Mouse (Mus musculus): ENCODE measurements around the gene Syt8. TPM values are rescaled to one million over a fixed set of nuclear protein-coding genes. Genes with fewer than 3 reads are reported as not detected.
"Not testable (repeated sequence)": the region's sequence is repeated elsewhere in the genome, so short reads cannot be mapped to it uniquely, and the experiment has no call there.

Syt8 gene
- not detected for total RNA-seq (2021)
- long read RNA-seq, experiment 1, result 0 reads
- long read RNA-seq, experiment 2, result 0 reads

GRCm38 (mm10) chr7:142434137-142434865, at the start of gene Syt8:
TSS of gene Syt8 (plus strand) at chr7:142434850.
- DNase-seq, result no peak

DNA sequence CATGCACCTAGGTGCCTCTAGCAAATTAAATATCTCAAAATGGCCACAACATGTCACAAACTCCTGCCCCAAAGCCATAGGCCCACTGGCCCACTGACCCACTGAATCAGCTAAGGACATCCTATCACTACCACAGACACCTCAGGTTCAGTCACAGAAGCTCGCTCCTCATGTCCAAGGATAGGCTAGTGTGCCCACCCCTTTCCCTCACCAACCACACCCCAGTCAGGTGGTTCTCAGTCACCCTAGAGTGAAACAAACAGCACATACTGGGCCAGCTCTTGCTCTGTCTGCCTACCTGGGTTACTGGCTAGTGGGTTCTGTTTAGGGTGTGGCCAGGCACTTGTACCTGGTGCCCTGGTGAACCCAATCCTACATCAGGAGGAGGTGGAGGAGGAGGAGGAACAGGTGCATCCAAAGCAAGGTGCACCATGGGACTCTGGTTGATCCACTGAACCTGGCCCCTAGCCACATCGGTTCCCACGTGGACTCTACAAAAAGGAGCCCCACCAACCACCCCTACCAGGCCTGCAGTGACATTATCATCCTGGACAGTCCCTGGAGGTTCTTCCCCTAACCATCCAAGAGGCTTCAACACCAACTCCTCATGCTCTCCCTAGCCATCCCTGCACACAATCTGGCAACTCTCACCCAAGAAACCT, 48.8 kb upstream of the Syt8 start:
- DNase-seq, result no peak

- peak; percentile 67 to 75 for DNase-seq
Measured at GRCm38 (mm10) chr7:142386621-142387201, 47.9 kb upstream of the Syt8 start.

DNA sequence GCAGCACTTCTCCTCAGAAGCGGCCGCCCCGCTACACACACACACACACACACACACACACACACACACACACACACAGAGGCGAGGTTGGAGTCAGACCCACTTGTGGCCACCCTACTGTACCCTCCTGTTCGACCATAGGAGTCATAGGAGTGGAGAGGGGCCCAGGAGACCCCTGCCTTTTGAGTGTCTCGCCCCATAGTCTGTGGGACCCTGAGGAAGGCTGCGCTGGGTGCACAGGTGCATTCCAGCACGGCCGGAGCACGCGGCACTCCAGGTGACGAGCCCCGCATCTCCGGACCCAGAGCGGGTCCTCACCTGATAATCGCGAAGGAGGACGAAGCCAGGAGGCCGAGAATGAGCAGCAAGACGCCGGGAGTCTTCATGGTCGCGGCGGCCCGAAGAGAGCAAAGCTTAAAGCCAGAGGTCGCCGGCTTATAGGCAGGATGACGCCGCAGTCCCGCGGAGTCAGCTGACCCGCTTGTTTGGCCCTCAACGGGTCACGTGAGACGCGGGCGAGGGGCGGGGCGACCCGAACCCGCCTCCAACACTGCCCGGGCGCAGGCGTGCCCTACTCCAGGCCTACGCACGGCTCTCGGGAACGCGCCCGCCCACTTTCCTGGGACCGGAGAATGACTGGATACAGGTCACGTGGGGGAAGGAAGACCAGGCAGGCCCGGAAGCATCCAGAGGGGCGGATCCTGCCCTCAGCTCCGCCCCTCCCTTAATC, 47.1 kb upstream of the Syt8 start, which contains the start of gene Ctsd:
Gene Ctsd (minus strand): TSS at position 620 of the 730 bp plus-strand sequence.
- DNase-seq, result peak; percentile 99 to 100

GRCm38 (mm10) chr7:142388198-142388597, 46.5 kb upstream of the Syt8 start:
- no peak for DNase-seq

- no peak for DNase-seq
Measured at GRCm38 (mm10) chr7:142388740-142389139, 45.9 kb upstream of the Syt8 start.

DNA sequence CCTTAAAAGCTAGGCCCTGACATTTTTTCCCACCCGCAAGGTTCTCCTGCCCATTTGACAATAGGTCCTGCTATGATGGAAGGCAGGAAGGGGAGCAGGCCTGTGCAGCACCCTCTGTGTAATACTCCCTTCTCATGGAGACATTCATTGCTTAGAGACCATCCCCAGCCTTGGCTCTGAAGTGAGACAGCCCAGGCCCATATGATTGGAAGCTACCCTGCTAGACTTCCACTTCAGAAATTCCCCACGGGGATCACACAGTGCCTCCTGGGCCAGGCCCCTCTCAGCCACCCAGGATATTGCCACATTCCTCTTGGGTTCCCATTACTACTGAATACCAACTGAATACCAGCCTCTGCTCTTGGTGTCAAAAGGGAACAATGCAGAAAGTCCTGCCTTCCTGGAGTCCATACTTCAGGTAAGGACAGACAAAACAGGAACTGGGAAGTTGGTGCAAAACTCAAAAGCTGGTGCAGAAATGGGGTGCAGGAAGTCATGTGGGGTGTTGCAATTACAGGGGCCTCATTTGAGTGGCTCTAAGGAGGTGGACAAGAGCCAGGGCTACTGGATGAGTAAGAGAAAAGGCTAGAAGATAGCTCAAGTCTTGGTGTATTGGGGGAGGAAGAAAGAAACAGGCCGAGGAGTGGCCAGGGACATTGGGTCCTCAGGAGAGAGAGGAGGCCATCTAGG, 44.5 kb upstream of the Syt8 start:
- DNase-seq, result no peak

- DNase-seq, result peak; percentile 54 to 69
Measured at GRCm38 (mm10) chr7:142391108-142391507, 43.5 kb upstream of the Syt8 start.

- no peak for DNase-seq
Measured at GRCm38 (mm10) chr7:142391609-142392008, 43.0 kb upstream of the Syt8 start.

- peak; percentile 90 to 94 for DNase-seq
Measured at GRCm38 (mm10) chr7:142393191-142393590, 41.5 kb upstream of the Syt8 start.

DNA sequence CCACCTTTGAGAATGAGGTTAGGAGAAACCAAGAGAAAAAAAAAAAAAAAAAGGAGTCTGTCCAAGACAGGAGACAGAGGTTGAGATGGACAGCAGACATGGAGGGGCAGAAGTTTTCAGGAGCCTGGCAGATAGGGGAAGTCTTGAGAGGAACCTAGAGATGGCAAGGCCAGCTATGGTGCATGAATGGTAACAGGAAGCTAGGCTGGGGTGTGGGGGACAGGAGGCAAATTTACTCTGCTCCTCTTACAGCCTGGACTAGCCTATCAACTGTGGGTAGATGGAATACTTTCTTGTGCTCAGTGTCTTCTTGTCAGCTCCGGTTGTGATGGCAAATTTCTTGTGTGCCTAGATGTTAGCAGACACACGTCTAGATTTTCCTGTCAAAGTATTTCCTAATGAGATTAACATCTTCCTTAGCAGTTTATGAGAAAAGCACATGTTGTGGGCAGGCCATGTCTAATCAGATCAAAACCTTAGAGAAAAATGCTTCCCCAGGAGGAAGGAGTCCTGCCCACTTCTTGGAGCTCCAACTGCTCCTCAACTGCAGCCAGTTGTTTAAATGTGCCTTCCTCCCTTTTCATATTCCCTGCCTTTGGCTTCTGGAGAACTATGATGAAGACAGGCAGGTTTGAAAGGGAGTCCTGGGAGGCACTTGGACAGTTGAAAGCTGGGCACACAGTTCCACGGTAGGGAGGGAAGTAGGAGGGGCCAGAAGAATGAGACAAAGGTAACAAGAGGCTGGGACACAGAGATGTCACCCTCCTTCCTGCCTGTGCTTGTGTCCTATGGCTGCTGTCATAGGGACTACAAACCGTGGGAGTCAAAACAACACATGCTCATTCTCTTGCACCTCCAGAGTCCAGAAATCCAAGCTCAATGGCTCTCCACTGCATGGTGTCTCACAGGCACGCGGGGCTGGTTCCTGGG, 40.1 kb upstream of the Syt8 start:
- DNase-seq, result no peak

DNA sequence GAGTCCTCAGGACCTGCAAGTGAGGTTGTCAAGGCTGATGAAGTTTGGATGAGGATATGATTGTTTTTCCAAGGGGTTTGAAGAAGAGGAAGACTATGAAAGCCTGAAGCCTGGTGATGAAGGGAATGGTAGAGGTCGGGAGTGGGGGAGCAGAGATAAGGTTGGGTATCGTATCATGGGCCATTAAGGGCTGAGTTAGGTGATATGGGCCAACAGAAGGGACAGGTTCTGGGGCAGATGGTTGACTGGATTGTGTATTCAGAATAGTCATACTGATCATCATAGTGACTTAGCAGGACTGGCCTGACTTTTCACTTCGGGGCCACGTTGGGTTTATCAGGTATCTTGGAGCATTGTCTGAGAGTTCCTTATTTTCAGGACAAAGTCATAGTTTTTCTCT, 39.2 kb upstream of the Syt8 start:
- no peak for DNase-seq

DNA sequence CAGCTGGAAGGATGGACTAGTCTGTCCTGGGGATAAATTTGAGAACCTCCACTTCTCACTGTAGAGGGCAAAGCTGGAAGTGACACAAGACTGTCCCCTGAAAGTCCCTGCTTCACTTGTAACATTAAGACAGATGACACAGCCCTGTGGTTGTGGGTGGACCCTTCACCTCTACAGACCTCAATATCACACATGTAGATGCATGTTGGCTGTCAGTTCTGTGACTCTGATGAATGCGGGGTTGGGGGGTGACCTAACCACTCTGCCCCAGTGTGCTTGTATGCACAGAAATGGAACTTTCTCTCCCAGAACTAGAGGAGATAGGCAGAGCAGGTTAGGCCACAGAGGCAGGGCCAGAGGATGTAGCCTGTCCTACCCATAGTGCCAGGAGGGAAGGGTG, 38.0 kb upstream of the Syt8 start:
- no peak for DNase-seq

DNA sequence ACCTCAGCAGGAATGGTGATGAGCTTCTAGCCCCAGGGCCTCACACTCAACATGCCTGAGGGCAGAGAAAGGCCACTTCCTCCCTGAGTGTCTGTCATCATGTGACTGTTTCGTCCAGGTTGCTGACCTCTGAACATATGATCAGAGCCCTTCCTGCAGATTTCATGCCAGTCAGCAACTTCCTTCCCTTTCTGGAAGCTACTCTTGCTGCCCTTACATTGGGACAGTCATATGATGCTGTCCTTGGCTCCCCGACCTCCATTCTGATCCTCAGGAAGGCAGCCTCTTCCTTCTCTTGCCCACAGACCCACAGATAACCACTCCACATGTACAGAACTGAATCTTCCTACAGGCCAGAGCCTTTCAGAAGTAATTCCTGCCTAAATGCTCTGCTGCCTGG, 36.6 kb upstream of the Syt8 start:
- DNase-seq, result peak in 1 of 2 experiments; percentile 46

DNA sequence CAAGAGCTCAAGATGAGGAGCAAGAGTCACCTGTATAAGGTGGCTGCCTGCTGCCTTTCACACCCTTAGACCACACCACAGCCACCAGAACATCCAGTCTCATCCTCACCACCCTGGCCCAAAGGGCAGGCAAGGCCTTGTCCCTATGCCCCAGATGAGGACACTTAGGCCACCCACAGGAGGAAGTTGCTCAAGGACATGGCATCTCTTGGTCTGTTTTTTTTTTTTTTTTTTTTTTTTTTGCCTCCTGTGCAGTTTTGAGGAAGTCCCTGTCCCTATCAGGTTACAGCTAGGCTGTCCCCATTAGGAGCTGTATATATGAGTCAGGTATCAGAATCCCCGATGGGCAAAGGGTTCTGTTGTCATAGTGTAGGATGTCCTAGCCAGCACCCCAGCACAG, 35.4 kb upstream of the Syt8 start:
- DNase-seq, result no peak

DNA sequence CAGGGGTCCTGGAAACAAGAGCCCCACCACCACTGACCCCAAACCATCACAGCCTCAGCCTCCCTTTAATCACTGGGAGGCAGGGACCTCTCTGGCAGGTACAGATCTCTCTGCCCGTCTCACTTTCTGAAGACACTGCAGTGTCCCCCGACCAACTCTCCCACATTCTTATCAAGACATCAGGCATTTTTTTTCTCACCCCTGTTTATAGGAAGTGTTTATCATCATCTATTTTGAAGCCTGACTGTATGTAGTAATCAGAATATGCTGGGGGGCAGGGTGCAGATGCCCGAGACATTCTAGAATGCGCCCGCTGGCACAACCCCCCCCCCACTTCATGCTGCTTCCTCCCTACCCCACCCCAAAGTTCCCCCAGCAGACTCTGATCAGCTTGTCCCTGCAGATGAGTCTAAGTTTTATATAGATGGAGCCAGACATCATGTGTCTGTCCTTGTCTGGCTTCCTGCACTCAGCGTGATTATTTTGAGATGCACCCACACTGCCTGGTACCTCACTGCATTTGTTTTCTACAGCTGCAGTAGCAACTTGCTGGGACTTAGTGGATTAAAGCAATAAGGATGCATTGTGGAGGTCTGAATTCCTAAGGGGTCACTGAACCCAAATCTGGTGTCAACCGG, 34.4 kb upstream of the Syt8 start:
- DNase-seq, result no peak

DNA sequence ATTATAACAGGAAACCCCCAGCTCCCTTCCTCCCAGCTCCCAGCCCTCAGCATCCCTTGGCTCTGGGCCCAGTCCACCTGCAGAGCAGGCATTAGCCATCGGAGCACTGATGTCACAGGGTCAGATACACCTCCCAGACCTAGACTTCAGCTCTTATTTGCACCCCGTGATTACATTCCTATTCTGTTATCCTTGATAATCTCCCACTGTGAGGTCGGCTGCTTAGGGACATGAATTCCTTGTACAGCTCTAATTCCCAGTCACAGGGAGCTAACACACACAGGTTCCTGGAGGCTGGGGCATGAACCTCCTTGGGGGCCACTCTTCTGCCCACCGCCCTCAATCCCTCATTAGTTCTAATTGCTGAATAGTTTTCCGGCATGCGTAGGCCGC, 33.9 kb upstream of the Syt8 start:
- no peak for DNase-seq

- no peak for DNase-seq
Measured at GRCm38 (mm10) chr7:142403591-142403990, 31.1 kb upstream of the Syt8 start.

GRCm38 (mm10) chr7:142405134-142405533, 29.5 kb upstream of the Syt8 start:
- DNase-seq, result not testable (repeated sequence)

DNA sequence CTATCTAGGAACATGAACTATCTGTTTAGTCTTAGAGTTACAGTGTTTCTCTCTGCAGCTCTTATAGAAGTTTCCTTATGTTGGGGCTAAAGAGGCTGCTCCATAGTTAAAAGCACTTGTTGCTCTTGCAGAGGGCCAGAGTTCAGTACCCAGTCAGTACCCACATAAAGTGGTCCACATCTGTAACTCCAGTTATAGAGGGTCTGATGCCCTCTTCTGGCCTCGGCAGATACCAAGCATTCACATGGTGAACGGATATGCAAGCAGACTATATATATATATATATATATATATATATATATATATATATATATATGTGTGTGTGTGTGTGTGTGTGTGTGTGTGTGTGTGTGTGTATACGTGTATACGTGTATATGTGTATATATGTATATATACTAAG, 26.7 kb upstream of the Syt8 start:
- DNase-seq, result no peak
